Comparison of ENCODE assay signal across 9 mouse cellular contexts in the genomic region with DNA sequence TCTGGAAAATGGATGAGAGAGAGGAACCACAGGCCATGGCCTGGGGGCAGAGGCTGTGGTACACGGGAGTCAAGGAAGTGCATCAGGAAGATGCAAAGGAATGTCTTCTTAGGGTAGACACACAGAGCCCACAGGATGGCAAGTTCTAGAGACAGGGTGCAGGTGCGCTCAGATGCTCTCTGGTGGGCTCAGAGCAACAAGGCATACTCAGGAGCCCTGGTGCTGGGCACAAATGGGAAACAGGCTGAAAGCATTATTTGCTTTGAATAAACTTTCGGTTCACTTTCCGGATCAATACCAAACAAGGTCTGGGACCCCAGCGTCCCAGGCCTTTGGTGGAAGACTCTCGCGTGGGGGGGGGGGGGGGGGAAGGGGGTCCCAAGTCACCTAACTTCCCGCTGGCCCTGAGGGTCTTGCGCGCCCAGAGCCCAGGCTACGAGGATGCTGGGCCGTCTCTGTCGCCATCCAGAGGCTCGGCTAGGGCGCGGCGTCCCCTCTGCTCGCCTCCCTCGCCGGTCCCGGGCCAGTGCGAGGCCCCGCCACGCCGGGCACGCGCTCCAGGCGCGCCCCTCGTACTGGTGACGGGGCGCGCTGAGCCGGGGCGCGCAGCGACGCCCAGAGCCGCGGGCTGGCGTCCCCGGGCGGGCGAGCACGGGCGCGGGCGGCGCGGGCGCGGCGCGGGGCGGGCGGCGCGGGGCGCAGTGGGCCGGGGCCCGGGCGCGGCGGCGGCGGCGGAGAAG. TPM values are rescaled to one million over a fixed set of nuclear protein-coding genes. Genes with fewer than 3 reads are reported as not detected.
DNase-seq lines count a peak whose midpoint lies in the region; ATAC-seq and TF ChIP-seq lines count a peak whose summit lies in the region.
"Had no signal": no experiment of that assay in that cellular context is flagged by ENCODE, and none has a peak within 500 bp of the region (broad histone marks: within the 10 kb centered on the region; RNA-seq: fewer than 3 reads in every experiment).

A gene (plus strand): TSS at position 701 of the 740 bp plus-strand sequence.

- peaks cover 53% of the 10 kb centered on the region for H3K27me3 ChIP-seq in intestine, embryonic 16.5 days (replicated peaks; ENCODE audit: control insufficient read depth, insufficient read depth, low read length)
- H3K27me3 ChIP-seq in liver, postnatal 0 days (ENCODE audit: insufficient read depth, low read length): peaks cover 45% of the 10 kb centered on the region
- peaks cover 25% of the 10 kb centered on the region; the same call in 1 of the 2 replicates for H3K27me3 ChIP-seq in stomach, postnatal 0 days (ENCODE audit: control insufficient read depth, insufficient read depth, low read length)
- H3K27me3 ChIP-seq: CH12.LX had no signal

- H3K9ac ChIP-seq in intestine, embryonic 16.5 days (ENCODE audit: low read depth, low read length): peak within 1 kb of the TSS; percentile 55
- no peak within 1 kb of the TSS for H3K9ac ChIP-seq in liver, postnatal 0 days (replicated peaks)
- H3K9ac ChIP-seq in stomach, postnatal 0 days (ENCODE audit: low read length): no peak within 1 kb of the TSS

- TF ChIP-seq EP300 in liver, postnatal 0 days (IDR thresholded peaks at IDR 0.05; ENCODE audit: low read depth): no peak
- TF ChIP-seq EP300 in stomach, postnatal 0 days (optimal IDR thresholded peaks at IDR 0.05): no peak

- no peaks in the 10 kb centered on the region for H3K9me3 ChIP-seq in intestine, embryonic 16.5 days (ENCODE audit: control insufficient read depth, low read length)
- no peaks in the 10 kb centered on the region for H3K9me3 ChIP-seq in liver, postnatal 0 days (ENCODE audit: low read length)
- no peaks in the 10 kb centered on the region for H3K9me3 ChIP-seq in stomach, postnatal 0 days (ENCODE audit: control insufficient read depth, low read length)

- no peaks in the 10 kb centered on the region for H3K36me3 ChIP-seq in intestine, embryonic 16.5 days (ENCODE audit: control insufficient read depth, insufficient read depth, low read length)
- H3K36me3 ChIP-seq in liver, postnatal 0 days (replicated peaks; ENCODE audit: insufficient read depth, low read length): no peaks in the 10 kb centered on the region
- no peaks in the 10 kb centered on the region for H3K36me3 ChIP-seq in stomach, postnatal 0 days (ENCODE audit: control insufficient read depth, insufficient read depth, low read length)

- TF ChIP-seq CTCF in liver, postnatal 0 days (IDR thresholded peaks at IDR 0.05; ENCODE audit: low read depth): no peak
- TF ChIP-seq CTCF in stomach, postnatal 0 days (IDR thresholded peaks at IDR 0.05; ENCODE audit: low read depth): peak; percentile 41; the same call in 1 of the 2 replicates

- H3K4me2 ChIP-seq in intestine, embryonic 16.5 days (ENCODE audit: low read depth, low read length): peak within 1 kb of the TSS; percentile 87
- H3K4me2 ChIP-seq in liver, postnatal 0 days (ENCODE audit: low read depth, low read length): peak within 1 kb of the TSS; percentile 48
- peak within 1 kb of the TSS; percentile 62 for H3K4me2 ChIP-seq in stomach, postnatal 0 days (replicated peaks; ENCODE audit: low read depth)

- peak; percentile 71 for ATAC-seq in intestine, embryonic 16.5 days
- no peak for ATAC-seq in liver, postnatal 0 days
- peak; percentile 62 for ATAC-seq in stomach, postnatal 0 days (ENCODE audit: low FRiP score, low TSS enrichment)
- ATAC-seq in megakaryocyte-erythroid progenitor cell, adult 5-6 weeks (replicated peaks; ENCODE audit: low FRiP score, low TSS enrichment, poor library complexity, severe bottlenecking): no peak

- intact Hi-C loops in gastrocnemius, postnatal 14 days (cut with DNase I; ENCODE audit: low total_unique reads): no loop called here

- no peak within 1 kb of the TSS for H3K27ac ChIP-seq in intestine, embryonic 16.5 days (ENCODE audit: low read length)
- no peak within 1 kb of the TSS for H3K27ac ChIP-seq in liver, postnatal 0 days (ENCODE audit: low read depth)
- H3K27ac ChIP-seq in stomach, postnatal 0 days (replicated peaks): no peak within 1 kb of the TSS

- H3K4me3 ChIP-seq in intestine, embryonic 16.5 days (ENCODE audit: low read length): peak within 1 kb of the TSS; percentile 57
- H3K4me3 ChIP-seq in liver, postnatal 0 days (ENCODE audit: low read depth, low read length): peak within 1 kb of the TSS; percentile 26; the same call in 1 of the 2 replicates
- peak within 1 kb of the TSS; percentile 42 for H3K4me3 ChIP-seq in stomach, postnatal 0 days (ENCODE audit: low read depth, low read length)

- DNase-seq in gastrocnemius, postnatal 14 days: peak; percentile 12
- DNase-seq in gastrocnemius, adult 18-20 months (ENCODE audit: low spot score): no peak
- peak; percentile 92 for DNase-seq in Muller cell, postnatal 12 days (ENCODE audit: inconsistent ontology term)
- peak; percentile 72 for DNase-seq in embryo, embryonic 9.5 days (ENCODE audit: extremely low spot score)
- no peak for DNase-seq in liver, postnatal 0 days
- DNase-seq in stomach, postnatal 0 days (ENCODE audit: low spot score): no peak

- 2% methylated on average over 46 of the region's 67 CpGs for WGBS in intestine, embryonic 16.5 days
- 3% methylated on average over 26 of the region's 67 CpGs for WGBS in liver, postnatal 0 days (ENCODE audit: insufficient replicate concordance)
- 2% methylated on average over 40 of the region's 67 CpGs for WGBS in stomach, postnatal 0 days

- peaks cover 6% of the 10 kb centered on the region; the same call in 1 of the 2 replicates for H3K4me1 ChIP-seq in intestine, embryonic 16.5 days (ENCODE audit: control insufficient read depth, insufficient read depth, low read length)
- H3K4me1 ChIP-seq in liver, postnatal 0 days (ENCODE audit: insufficient read depth): no peaks in the 10 kb centered on the region
- H3K4me1 ChIP-seq in stomach, postnatal 0 days (replicated peaks; ENCODE audit: control insufficient read depth, insufficient read depth): no peaks in the 10 kb centered on the region; the same call in 1 of the 2 replicates

RNA-seq across cellular contexts. Expression of the gene that starts here (rescaled TPM):
- total RNA-seq in gastrocnemius, postnatal 14 days (2021): 1 to 10 TPM; 1.4 to 2.3 TPM
- 1 to 10 TPM; 3.6 to 6.9 TPM for total RNA-seq in gastrocnemius, adult 18-20 months (2021)
- 2.0 and 2.1 TPM in 2 replicates for polyA plus RNA-seq in intestine, embryonic 16.5 days (2015; fragmentation: Nextera tagmentation; extraction: Ambion mirVana)
- polyA plus RNA-seq in liver, postnatal 0 days (2015; fragmentation: Nextera tagmentation; extraction: Ambion mirVana): 0.04 TPM in 1 of 2 replicates, not detected in the other
- polyA plus RNA-seq in stomach, postnatal 0 days (2015; fragmentation: Nextera tagmentation; extraction: Ambion mirVana): 3.0 and 3.6 TPM in 2 replicates
- total RNA-seq in megakaryocyte-erythroid progenitor cell, adult 5-6 weeks (2014; fragmentation: Nextera tagmentation): not detected in 2 replicates
- total RNA-seq in megakaryocyte-erythroid progenitor cell, adult 5-6 weeks (2017): not detected in 2 replicates
- total RNA-seq: CH12.LX had no signal

Comparison
In these comparisons a context has a peak if more than half of its experiments do, and no peak if none do; other contexts are left out.
1. DNase-seq: peak in gastrocnemius, postnatal 14 days (single experiment), Muller cell, postnatal 12 days (single experiment) and embryo, embryonic 9.5 days (single experiment); none in gastrocnemius, adult 18-20 months (single experiment), liver, postnatal 0 days (single experiment) and stomach, postnatal 0 days (single experiment).
2. ATAC-seq: peak in intestine, embryonic 16.5 days (single experiment) and stomach, postnatal 0 days (single experiment); none in liver, postnatal 0 days (single experiment) and megakaryocyte-erythroid progenitor cell, adult 5-6 weeks (single experiment).
3. Peak in every context shown above with its lines, with median percentiles within 50 percentile points of each other: H3K4me2 ChIP-seq and H3K4me3 ChIP-seq.